Mouse (Mus musculus) ES-CJ7 (cell line): ENCODE data around the gene Ercc6.

Source experiments
- DNase-seq: peaks from one replicate; pipeline ENCODE4 v3.0.0; 2011; ENCODE audit warnings: low read depth, low spot score

Ercc6 gene

DNA sequence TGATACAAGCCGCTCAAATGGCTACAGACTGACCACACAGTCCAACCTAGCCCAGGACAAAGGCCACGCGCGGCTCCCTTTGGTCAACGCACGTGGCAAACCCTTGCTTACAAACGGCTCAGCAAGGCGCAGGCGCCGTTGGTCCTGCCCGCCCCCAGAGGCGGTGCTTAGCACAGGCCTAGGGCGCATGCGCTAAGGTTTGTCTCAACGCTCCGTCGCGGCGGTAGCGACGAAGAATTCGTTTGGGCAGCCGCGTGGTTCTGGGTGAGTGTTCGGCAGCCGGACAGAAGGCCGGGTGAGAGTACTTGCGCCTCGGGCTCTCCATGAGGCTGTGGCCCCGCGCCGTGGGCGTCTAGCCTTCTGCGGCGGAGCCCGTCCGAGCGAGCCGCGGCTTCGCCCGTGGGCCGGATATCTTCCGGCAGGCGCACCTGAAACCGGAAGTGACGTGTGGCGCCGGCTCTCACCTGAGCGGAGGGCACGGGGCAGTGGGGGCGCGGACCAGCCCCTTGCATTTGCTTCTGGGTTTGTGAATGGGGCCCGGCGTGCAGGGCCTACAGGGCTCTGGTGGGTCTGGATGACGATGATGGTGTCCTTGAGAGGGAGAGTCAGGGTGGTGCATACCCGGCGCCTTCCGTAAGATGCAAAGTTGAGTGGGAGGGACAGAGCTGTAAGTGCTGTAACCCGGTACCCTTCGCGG is at the start of gene Ercc6:
Gene Ercc6, plus strand, starts transcription at position 186 of the 697 bp plus-strand sequence.
- DNase-seq: peak; percentile 93

DNA sequence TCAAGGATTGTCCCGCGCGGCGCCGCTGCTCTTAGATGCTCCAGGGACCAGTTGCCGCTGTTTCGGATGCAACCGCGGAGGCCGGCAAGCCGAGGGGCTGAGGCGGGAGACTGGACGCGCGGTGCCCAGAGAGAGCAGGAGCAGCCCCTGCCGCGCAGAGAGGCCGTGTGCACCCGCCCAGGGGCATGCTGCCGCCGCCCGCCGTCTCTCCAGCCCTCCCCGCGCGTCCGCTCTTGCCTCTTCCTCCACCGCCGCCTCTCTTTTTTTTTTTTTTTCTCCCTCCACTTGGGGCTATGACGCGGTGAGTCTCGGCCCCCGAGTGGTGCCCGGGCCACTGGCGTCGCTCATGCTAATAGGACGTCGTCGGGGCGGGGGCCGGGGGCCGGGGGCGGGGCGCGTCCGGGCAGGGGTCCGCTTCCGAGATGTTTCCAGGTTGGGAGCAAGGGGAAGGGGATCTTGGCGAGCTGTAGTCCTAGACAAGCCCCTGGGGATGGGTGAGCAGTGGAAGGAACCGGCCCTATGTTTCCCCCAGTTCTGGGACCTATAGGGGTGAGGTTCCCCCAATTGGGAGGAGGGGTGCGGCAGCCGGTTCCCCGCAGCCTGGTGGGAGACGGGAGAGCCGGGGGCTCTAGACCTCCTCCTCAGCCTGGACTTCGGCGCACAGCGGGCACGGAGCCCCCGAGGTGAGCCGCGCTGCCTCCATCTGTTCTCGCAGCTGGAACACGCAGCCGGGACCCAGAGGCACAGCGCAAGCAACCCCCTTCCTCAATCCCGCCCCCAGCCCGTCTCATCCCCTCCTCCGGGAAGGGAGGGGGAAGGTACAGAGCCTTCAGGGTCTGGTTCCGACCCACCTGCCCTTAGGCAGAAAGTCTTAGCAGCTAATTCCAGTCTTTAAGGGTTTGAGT is 48.5 kb upstream of the Ercc6 start, which contains the start of gene Slc18a3:
Gene Slc18a3, minus strand, starts transcription at position 250 of the 905 bp plus-strand sequence.
- DNase-seq: peak; percentile 54

DNA sequence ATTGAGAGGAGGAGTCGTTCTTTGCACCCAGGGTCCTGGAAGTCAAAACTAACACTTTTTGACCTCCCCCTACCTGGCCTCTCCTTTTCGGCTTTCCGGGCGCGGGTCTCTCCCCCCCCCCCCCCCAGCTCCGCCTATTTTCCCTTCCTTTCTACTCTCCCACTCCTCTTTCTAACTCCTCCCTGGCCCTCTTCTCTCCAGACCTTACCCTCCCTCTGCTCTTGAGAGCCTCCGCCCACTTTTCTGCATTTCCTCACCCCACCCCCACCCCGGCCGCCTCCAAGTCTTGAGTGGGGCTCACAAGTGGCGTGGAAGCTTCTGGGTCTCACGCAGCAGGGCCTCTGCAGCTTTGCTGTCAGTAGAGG is 47.8 kb upstream of the Ercc6 start:
- DNase-seq: peak; percentile 57

DNA sequence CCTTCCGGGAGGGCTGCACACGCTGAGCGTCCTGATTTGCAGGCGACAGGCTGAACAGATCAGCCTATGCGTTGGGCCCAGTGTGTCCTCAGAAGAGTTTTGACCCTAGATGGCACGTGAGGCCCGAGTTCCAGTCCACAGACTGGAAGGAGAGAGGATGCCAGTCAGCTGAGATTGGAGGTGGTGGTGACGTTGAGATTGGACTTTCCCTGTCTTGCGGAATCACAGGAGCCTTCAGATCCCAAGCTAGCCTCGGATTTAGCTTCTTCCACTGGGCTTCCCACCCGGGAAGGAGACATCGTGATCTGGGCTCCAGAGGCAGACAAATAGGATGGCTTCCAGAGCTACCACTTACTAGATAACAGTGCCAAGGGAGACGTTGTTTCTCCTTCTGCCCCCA is 47.4 kb upstream of the Ercc6 start, which contains the start of gene Chat:
Gene Chat, minus strand, starts transcription at position 101 of the 400 bp plus-strand sequence.
- DNase-seq: no peak

DNA sequence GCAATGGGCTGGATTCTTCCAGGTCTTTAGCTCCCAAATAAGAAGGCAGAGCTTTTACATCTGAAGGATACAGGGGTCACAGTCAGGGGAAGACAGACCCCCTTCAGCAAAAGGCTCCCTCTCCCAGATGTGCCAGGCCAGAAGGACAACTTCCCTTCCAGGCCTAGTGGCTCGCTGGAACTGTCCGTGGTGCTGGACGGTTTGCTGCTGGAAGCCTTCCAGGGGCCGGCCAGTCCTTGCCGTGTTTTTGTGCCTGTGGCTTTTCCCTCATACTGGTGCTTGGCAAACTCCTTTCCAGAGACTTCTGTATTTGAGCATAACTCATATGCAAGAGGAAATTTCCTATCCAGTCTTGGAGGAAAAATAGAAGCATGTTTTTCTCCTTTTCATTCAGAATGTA is 45.7 kb upstream of the Ercc6 start:
- peak; percentile 30 for DNase-seq

DNA sequence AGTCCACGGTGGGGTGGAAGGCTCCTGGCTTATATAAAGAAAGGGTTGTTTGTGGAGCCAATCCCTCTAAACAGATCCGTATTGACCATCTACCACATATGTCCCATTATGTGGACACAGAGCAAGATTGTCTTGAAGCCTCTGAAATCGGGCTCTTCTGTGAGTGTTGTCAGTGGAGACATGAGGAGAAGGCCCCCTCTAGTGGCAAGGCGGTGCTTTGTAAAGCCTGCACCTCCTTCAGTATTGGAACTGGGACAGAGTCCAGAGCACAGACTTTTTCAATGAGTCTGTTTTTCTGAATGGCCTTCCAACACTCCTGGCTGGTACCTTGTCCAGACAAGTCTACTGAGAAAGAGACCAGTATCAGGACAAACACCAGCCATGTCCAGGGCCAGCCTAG is 40.3 kb upstream of the Ercc6 start:
- DNase-seq: peak; percentile 71

DNA sequence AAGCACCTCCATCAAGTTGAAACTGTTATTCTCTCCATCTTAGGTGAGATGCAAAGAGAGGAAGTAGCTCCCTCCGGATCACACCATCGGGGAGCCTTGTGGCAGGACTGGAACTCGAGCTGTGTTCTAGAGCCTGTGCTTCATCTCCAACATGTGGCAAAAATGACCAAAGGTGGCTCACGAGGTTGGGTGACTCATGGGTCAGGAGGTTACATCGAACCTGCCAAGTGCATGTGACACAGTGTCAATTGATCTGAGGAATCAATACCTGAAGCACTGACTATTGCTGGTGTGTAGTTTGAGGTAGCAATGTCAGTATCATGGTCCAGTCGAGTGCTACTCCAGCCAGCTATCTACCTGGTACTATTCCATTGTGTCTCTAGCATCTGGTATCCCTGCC is 36.8 kb upstream of the Ercc6 start:
- DNase-seq: no peak

DNA sequence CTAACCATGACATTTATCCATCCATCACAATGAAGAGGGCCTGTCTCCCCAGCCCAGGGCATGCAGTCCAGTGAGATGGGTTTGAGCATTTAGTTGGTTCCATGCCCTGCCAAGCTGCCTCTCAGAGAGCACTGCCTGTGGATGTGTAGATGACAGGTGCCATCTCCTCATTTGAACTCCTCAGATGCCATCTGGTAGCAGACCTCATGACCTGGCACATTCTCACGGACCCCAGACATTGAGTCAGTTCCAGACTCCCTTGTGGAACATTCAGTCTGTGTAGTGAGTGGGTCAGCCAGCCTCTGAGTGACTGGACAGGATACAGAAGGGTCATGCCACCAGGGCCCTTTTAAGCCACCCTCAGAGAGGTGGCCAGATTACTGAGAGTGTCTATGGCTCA is 35.7 kb upstream of the Ercc6 start:
- DNase-seq: no peak

DNA sequence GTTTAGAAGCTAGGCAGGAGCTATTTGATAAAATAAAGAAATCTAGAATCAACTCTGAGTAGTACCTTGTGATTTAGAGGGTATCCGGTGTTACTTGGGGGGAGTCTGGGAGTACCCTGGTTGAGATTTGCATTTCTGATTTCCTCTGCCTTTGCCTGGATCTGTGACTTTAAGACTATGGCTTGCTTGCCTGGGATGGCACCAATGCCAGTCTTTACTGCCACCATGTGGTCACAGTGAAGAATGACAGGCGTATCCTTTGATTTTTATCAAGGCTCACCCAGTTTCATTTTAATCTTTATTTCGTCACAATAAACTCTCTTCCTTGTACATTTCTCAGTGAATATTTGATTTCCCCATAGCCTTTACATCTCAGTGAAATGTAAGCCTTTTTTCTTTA is 31.3 kb upstream of the Ercc6 start:
- peak; percentile 56 for DNase-seq

DNA sequence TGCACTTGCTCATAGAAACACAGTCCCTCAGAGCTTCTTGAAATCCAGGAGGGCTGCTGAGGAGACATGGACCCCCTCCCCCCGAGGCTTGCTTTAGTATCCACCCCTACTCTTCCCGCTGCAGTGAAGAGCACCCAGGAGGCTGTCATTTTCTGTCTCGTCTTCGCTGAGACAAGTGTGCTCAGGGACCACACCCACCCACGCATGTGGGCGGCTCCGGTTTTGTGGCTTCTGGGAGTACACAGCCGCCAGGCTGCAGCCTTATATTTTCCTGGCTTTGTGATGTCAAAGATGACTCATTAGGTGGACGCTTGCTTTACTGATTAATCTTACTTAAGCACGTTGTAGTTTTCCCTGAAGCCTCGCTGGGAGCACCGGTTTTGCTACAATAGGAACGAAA is 20.8 kb upstream of the Ercc6 start:
- DNase-seq: peak; percentile 12

DNA sequence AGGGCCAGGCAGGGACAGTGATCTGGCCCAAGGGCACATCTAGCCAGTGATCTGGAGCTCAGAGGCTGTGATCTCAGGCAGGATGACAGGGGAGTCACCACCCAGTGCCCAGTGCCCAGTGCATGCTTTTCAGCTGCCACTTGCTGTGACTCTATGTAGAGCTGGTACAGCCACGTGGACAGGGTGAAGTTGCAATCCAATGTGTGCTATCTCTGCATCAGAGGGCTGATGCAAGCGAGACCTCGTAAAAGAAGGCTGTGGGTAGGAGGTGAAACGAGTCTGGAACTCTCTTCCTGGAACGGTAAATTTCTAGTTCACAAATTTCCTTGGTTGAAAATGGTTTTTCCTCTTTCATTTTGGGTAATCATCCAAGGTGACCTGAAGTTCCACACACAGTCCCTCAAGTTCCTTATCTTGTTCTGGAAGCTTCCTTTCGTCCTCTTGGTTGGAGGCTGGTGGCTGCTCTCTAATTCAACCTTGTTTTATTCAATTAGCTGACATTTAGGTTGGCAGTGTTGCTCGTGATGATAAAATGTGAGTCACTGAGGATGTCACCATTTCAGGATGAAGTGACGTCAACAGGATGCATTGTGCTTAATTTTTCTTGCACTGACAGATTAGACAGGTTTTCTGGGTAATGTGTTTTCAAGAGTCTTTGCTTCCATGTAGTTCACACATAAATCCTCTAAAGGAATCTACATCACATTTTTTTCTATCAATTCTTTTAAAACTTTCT is 17.0 kb upstream of the Ercc6 start:
- no peak for DNase-seq

DNA sequence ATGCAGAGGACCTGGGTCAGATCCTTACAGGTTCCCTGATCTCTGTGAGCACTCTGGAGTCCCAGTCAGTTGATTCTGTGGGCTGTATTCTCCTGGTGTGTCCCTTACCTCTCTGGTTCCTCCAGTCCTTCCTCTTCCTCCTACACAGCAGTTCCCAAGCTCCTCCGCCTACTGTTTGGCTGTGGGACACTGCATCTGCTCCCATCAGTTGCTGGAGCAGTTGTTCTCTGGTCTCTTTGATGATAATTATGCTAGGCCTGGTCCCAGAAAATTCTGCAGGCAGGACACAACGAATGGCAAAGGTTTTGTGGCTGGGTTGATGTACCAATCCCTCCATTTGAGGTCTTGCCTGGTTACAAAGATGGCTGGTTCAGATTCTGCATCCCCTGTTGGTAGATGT is 12.0 kb upstream of the Ercc6 start:
- no peak for DNase-seq

DNA sequence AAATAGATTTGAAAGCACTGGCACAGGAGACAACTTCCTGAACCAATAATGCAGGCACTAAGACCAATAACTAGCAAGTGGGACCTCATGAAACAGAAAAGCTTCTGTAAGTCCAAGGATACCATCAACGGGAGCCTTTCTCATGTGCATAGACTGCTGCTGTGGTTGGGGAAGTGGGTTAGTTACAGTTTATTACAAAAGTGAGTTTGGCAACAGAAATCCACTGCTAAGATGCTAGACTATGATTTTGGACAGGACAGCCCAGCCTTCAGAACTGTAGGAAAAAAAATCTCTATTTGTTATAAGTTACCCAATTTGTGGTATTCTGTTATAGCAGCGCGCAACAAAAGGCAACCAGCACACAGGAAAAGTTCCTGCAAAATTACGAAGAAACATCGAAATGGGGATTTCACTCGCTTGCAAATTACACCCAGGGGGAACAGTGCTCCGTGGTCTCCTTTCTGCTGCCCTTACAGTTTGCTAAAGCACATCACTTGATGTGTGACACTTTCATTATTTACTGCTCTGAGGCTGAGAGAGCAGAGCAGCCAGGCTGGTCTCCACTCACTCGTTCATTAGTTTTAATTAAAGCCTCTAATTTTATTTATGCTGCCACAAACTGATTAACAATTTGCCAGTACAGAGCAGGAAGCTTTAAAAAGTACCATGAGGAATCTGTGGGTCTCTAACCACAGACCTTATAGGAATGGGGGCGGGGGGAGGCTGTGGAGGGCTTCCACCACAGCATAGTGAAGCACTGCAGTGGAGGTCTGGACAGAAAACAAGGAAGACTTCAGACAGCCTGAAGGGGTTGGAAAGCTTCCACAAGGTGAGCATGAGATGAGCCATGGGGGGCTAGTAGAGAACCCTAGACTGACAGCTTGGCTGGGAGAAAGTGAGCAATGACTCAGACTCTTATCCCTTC is 10.3 kb upstream of the Ercc6 start:
- no peak for DNase-seq

DNA sequence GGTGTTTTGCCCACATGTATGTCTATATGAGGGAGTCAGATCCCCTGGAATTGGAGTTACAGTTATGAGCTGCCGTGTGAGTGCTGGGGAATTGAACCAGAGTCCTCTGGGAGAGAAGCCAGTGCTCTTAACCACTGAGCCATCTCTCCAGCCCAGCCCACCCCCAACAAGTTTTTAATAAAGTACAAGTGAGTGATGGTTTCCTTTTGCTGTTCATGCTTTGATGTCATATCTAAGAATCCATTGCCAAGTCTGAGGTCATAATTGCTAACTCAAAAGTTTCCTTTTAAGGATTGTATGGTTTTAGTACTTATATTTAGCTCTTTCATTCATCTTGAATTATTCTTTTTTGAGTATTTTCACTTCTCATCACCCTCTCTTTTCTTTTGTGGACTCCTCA is 9.4 kb upstream of the Ercc6 start:
- DNase-seq: no peak

DNA sequence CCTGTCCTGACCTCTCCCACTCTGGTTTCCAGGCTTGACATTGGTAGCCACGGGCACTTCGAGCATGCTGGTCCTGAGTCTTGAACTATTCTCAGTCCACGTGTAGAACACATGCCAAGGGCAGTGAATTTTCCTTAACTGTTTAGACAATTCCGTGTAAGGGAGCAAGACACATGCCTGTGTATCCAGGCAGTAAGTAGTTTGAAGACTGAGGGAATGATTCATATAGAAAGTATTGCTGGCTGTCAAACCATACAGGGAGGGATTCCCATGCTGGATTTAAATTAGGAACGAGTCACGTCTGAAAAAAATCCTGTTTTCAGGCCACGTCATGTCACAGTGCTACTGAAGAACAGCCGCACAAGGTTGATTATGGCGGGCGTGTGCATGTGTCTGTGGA is 7.0 kb upstream of the Ercc6 start:
- no peak for DNase-seq

DNA sequence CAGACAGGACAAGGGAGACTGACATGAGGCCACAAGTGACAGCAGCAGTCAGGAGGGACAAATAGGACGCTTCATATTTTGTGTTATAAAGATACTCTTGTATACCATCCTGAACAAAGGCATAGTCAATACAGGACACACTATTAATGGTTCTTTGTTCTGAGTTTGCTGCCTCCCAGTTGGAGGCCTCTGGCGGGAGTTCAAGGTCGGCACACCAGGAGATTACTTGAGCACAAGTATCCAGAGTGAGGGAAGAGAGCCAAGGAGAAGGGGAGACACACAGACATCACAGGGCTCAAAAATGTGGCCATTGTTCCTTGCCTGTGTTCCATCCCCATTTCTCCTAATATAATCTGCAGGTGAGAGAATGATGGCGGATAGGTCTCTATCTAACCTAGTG is 6.1 kb upstream of the Ercc6 start:
- peak; percentile 14 for DNase-seq

DNA sequence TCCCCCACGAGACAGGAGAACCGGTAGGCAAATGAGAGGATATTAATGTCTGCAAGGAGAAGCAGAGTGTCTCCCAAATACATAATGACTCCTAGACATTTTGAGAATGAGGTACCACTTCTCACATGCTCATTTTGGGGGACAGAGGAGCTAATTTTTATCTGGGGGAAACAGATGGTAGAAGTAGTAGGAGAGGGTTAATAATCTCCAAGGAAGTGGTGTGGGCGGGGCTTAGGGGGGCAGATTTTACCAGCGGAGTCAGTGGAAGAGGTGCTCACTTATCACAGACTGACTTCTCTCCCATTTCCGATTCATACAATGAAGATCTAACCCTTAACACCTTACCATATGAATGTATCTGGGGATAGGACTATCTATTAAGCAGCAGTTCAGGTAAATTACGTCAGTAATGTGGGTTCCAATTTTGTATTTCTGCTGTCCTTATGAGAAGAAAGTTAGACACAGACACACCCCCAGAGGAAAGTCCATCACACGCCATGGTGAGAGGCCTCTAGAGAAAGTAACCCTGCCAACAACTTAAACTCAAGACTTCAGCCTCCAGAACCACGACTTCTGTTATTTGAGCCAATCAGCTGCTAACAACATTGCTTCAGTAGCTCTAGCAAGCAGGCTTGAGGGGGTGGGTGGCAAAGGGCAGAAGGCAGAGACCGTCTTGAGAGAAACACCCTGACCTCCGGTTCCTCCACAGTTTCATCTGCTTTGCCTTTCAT is 5.1 kb upstream of the Ercc6 start:
- no peak for DNase-seq

DNA sequence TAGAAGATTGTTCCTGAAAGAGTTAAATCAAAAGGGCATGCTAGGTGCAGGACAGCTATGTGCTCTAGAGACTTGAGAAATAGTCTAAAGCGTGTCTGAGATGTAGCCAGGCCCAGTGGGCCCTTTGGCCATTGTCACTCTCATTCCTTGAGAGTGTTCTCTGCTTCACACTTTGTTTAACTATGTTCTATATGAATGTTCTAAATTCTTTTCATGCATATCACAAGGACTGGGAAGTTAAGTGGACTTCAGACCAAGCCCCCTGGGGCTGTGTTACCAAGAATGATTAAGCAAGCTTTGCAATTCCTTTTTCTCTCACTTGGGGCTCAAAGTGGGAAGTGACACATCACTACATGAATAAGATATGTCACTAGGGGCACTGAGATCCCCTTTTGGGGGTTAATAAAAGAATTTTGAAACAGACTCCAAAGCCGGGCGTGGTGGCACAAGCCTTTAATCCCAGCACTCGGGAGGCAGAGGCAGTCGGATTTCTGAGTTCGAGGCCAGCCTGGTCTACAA is 3.8 kb upstream of the Ercc6 start:
- no peak for DNase-seq

DNA sequence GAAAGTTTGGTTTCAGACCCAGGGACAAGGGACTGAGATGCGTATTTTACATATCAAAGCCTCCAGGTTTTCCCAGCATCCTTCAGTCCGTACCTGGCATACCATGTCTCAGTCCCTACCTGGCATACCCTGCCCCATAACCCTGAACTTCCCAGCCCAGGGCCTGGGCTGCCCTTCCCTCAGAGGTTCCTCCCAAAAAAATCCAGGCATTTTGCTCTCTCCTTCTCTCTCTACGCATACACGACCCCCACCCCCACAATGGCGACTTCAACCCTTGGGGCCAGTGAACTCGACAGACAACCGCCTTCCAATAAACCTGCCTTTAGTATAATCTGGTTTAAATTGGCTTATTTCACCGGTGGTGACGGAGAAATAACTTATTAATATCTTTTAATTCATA is 409 bp upstream of the Ercc6 start:
- DNase-seq: peak; percentile 28

DNA sequence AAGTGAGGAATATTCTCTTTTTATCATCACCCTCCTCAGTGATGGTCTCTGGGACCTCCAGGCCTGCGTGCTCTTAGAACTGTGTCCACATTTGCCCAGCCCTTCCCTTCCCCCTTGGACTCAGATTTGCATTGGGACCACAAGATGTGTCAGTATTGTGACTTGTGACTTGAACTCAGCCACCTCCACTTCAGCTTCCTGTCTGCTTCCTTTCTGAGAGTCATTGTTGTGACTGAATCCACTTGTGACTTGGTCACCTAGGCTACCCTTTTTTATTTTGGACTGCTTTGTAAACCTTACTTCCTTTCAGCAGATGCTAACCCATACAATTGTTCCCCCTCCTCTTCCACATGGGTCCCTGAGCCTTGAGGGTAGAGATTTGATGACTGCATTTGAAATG is 2.8 kb downstream of the Ercc6 start:
- DNase-seq: no peak
